Mouse (Mus musculus) cerebellum, postnatal 25 days (tissue): ENCODE results near the gene Pdpk1.
A peak's percentile ranks its signal among the peaks of the same experiment; 100 is the strongest.
"Not testable (repeated sequence)": the region's sequence is repeated elsewhere in the genome, so short reads cannot be mapped to it uniquely, and the experiment has no call there.

ENCODE experiments used
- DNase-seq, 2 experiments: peaks; one replicate each; pipeline ENCODE4 v3.0.0; 2021; ENCODE audit warnings: mixed read lengths in 2 of 2

The Pdpk1 gene

DNA sequence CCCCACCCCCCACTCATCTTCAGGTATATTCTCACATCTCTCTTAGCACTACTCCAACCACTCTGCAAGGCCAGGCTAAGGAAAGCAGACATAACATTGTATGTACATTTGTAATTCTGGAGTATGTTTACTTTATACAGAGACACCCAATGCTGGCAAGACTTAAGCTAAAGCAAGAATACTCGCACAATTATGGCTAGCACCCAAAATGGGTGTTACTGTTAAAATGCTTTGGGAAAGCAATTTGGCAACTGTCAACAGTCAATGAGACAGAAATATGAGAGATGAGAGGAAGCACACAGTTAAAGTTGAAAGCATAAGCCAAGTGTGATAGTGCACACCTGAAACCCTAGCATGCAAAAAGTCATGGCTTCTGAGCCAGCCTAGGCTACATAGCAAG, 39.5 kb downstream of the Pdpk1 start:
- no peak for DNase-seq

DNA sequence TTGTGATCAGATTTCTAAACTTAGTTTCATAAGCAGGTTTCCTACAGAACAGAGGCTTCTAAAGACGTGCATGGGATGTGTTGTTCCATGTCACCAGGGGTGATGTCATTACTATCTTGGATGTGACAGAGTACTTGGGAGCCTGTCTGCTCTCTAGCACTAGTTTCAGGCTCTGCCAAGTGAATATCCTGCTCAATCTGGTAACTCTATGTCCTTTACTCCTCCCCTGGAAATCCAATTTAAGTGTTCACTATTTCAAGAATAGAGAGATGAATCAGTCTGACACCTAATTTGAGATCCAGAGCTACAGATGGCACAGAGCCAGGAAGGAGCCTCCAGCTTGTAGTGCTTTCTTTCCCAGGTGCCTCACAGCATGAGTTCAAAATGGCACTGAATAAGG, 41.8 kb downstream of the Pdpk1 start:
- DNase-seq, result peak; percentile 56 to 74

DNA sequence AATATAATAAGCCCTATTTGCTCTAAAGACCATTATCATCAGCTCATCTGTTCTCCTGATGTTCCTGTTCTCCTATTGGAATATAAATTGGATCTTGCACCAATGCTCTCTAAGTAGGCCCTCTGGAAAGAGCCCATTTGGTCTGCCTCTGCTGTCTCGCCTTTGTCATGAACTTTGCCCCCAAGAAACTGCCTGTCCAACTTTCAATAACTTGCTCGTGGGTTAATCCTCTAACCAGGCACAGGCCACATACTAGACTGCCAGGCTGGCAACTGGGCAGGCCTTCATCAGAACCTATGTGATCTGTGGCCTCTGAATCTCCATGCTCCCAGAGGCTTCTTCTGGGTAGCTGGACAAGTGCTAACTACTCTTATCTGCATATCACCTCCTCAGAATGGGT, 45.6 kb downstream of the Pdpk1 start:
- no peak for DNase-seq

DNA sequence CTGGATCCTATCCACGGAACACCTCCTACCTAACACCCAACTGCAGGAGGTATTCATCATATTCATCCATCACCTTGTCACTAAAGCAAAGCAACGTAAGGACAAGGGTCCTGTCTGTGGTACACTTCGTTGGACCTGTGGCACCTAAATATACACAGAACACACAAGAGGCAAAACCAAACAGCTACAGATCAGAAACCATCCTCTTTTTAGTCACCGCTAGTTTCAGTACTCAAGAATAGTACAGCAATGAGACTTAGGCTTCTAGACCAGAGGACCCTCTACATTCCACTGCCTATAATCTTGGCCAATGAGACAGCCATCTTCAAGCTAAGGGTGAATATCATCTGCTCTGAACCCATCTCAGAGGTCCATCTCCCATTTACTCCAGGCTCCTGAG, 52.4 kb downstream of the Pdpk1 start:
- DNase-seq, result no peak

DNA sequence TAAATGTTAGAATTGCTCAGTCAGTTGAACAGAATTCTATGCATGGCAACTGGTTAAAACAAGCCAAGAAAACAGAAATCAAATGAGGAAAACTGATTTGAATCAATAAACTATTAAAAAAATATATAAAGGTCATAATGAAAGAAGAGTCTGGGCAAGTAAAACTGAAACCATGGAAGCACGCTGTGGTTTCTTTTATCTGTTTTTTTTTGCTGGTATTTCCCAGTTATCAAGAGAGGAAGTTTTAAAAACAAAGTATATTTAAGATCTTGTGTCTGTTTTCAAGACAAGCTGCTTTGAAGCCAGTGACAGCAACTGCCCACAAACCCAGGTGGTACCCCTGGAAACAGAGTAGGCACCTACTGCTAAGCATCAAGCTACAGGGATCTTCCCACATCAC, 60.1 kb downstream of the Pdpk1 start:
- no peak for DNase-seq

DNA sequence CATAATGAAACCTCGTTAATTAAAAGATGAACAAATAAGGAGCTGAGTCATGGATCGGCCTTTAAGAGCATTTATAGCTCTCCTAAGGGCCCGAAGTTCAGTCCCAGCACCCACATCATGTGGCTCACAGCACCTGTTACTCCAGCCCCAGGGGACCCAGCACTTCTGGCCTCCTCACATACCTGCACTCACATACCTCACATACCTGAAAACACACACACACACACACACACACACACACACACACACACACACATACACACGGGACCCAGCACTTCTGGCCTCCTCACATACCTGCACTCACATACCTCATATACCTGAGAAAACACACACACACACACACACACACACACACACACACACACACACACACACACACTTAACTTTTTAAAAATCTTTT, 64.3 kb downstream of the Pdpk1 start:
- DNase-seq, result not testable (repeated sequence)

DNA sequence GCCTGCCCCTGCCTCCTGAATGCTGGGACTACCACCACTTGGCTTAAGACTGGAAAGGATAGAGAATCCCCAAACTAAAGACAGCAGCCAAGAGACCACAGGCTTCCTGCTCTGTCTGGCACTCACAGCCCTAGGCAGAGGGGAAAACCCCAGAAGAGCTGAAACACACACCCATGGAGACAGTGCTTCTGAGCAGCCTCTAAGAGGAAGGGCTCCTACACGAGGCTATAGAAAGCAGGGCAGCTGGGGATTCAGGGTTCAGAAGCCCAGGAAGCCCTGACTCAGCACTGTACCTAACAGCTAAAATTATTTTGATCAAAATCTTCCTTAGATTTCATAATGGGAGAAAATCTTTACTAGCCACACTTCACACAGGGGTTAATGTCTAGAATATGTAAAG, 66.1 kb downstream of the Pdpk1 start:
- DNase-seq, result no peak

DNA sequence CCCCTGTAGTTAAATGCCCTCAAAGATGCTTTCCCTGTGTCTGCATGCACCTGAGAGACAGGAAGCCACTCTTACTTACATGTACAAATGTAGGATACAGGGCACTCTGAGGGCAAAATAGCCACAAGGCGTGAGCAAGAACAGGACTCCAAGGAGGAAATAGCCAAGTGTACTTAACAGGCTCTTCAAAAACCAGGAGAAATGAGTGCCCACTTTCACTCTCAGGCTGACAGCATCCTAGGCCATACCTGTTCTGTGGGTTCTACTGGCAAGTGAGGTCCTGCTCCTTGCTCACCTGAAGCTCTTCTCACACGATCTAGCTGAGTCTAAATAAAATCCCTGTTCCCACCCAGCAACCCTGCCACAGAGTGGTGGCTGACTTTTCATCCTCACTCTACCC, 73.6 kb downstream of the Pdpk1 start:
- DNase-seq, result no peak

DNA sequence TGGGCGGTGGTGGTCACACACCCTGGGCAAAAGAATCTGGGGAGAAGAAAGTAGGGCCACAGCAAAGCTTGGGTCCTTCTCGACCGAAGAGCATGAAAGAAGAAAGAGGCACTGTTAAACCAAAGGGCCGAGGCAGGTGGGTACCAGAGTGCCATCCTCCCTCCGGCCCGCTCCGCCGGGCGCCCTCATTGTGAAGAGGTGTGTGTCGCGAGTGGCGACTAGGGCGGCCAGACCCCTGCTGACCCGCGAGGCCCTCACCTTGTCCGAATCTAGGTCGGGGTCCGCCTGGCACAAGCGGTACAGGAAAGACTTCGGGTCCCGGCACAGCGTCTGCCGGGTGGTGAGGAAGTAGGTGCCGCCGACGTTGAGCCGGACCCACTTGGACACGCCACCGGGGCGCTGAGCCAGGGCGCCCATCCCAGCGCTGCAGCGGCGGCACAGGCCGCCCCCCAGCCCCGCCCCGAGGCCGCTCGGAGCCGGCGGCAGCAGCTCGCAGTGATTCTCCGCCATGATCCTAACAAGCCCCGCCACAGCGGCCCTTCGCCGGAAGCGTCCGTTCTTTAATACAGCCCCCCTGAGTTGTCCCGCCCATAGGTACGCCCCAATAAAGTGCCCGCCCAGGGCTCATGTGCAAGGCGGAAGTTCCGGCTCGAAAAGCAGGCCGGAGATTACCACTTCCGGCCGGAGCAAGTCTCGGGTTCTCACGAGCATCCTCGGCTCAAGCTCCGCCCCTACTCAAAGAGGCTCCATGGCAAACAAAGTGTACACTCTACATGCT, 77.6 kb downstream of the Pdpk1 start, which contains the start of gene Kctd5:
Gene Kctd5, minus strand, starts transcription at position 567 of the 778 bp plus-strand sequence.
- peak; percentile 96 for DNase-seq

DNA sequence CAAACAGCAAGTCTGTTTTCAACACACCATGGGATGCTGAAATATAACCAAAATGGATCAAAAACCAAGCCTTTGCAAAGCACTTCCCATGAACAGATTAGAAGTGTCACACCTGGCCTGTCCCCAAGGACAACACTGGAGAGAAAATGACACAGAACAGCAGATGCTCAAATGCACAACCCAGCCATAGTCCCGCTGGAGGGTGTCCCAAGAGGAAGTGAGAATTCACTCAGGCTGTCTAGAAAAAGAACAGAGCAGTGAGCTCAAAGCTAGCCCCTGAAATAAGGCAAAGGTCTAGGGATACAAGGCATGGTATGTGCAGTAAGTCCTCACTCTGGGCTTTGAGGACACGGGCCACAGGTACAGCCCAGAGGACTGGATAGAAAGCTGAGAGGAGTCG, 81.2 kb downstream of the Pdpk1 start:
- no peak for DNase-seq

DNA sequence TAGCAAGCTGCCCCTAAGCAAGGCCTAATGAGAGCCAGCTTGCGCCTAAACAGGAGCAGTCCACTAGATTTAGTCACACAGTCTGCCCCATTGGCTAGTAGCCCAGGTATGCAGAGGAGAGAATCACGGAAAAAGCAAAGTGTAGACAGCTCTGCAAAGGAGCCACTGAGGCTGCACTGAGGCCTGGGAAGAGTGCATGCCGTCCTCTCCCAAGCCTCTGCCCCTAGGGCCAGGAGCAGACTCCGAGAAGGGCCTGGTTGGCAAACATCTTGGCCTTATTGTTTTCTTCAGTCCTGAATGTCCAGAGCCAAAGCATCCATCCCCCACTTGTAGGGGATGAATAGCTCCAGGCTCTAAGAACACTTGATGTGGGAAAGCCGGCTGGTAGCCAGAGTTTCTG, 82.5 kb downstream of the Pdpk1 start:
- peak in 1 of 2 experiments; percentile 49 for DNase-seq

DNA sequence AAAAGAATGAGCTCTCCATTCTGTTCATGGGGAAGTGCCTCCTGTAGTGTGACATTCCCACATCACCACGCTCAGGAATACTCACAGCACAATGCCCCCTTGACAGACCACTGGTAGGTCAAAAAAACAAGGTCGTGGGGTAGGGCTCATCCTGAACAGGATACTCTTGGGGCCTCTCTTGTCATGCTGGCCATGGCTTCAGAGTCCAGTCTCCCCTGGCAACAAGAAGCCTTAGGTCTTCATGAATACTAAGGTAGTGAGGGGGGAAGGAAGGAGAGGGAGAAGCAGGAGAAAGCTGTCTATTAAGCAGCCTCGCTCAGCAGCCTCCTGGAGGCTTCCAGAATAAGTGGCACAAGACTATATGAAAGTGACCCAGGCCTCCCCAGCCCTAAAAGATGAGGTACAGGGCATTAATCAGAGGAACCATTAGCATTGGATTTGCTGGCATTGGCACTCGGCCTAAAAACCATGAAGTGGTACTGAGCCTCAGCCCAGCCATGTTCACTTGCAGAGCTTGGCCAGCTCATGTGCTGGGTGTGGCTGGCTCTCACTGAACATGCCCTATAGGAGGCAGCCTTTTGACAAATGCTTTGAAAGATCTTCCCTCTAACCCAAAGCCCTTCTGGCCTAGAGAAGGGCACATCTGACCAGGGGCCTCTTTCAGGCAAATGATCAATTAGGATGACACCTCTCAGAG, 88.1 kb downstream of the Pdpk1 start:
- no peak for DNase-seq

DNA sequence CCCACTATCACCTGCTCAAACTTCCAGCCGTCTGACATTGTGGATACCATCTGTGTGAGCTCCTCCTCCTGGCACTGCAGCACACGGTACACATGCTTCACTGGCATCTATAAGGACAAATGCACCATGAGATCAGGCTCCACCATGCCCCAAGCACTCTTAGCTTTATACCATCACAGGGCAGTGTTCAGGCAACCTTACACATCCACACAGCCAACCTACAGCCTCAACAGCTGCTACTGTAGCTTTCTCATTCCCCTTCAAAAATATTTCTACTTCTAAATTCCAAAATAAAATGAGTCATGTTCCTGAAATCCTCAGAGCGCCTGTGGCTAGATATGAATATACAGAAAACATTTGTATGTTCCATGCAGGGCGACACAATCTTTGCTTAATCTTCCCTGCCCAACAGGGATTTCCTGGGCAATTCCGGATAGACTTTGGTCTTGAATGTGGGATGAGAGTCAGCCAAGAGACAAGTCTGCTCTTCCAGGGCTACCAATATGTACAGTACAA, 92.9 kb downstream of the Pdpk1 start:
- no peak for DNase-seq

DNA sequence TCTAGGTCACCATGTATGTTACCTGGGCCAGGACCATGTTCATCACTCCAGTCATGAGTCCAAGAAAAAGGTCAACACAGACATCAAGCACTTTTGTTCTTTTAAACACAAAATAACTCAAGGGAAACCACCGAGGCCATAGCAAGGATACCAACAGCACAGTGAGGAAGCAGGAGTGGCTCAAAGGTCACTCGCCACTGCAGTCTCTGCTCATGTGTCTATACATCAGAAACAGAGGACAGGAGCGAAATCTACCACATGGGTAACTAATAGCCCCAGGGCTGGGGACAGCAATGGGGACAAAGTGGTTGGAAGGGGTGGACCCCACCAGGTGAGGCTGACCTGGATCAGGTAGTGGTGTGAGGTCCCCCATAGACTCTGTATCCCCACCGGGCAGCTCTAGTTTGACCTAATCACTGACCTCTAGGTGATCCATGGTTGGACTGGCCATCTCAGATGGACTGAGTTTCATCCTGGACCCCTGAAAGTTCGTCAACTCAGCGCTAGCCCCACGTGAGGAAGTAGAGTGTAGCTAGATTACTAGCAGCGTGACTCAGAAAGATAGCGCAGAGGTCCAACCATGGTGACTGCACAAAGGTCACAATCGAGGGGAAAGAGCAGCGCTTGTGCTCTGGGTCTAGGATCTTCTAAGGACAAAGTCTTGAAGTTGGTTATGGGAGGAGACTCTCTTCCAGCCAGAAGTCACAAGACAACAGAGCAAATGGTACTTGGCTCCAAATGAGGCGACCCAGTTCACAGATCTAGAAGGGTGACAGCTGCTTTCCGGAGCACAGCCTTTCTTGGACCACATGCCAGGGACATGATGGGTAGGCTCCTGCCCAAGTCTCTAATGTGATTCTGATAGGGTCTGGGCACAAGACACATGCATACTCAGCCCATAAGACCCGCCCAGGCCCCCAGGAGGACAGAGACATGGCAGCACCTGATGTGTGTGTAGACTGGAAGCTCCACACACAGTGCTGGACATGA, 93.8 kb downstream of the Pdpk1 start:
- DNase-seq, result no peak

DNA sequence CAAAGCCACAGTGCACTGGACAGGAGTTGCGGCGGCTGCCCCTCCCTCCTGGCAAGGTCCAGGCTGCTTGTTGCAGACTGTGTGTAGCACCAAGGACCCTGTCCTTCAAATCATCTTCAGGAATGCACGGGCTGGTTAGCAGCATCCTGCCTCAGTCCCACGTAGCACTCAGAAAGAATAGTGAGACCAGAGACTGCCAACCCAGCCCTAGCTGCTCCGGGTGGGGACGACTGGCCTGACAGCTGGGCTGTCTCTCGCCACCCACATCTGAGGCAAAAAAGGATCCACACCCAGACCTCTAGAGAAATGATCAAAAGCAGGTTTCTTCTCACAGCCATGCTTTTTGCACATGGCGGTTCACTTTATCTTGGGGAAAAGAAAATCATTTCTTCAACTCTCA, 101.7 kb downstream of the Pdpk1 start:
- DNase-seq, result no peak

DNA sequence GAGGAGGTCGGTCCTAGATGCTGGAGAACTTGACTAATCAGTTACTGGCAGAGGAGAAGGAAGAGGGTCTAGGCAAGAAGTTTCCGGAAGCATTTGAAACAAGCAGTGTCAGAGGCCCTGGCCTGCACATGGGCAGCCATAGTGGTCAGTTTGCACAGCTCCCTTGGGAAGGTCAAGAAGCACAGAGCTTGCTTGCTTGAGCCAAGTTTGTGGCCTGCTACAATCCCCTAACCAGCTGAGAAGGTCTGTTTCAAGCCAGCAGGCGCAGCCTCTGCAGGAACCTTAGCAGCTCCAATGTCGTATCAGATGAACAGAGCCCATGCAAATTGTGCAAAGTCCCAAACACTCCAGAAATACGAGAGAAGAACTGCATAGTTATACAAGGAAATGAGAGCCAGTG, 102.7 kb downstream of the Pdpk1 start:
- no peak for DNase-seq

DNA sequence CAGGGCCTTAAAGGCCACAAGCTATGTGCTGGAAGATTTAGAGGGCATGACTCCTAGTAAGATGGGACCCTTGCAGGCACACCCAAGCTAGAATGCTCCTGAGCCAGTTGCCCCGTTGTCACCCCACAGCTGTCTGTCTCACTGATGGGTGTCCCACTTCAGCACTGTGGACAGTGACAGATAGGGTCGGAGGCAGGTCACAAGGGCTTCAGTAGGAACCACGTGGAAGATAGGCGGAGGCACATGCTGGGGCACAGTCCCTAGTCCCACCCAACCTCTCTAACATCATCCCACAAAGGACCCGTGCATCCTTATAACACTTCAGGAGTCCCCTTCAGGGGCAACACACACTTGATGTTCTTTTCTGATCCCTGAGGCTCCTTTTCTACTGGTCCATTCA, 104.7 kb downstream of the Pdpk1 start:
- no peak for DNase-seq

DNA sequence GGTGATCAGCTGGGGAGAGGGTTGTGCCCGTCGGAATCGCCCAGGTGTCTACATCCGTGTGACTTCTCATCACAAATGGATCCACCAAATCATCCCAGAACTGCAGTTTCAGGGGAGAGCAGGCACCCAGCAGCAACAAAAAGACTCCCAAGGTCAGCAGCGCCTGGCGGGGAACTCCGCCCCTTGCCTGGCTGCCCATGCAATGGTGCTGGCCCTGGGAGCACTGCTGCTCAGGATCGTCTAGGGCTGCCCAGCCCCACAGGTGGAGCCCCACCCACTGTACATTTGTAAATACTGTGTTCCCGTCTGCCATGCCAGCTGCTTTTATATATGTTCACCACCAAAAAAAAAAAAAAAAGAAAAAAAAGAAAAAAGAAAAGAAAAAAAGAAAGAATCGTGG, 105.1 kb downstream of the Pdpk1 start:
- no peak for DNase-seq

DNA sequence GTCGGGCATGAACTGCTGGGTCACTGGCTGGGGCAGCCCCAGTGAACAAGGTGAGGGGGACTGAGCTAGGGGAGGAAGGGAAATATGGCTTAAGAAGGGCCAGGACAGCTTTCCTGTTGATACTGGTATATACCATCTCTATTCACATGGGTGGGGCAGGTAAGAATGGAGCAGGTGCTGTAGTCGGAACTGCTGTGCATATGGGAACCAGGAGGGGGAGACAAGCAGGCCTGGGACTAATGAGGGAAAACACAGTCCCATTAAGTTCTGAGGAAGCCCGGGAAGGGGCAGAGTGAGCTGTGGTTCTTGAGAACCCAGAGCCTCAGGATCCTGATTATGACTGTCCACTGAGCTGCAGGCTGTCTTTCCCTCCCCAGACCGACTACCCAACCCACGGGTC, 106.2 kb downstream of the Pdpk1 start:
- DNase-seq, result no peak

DNA sequence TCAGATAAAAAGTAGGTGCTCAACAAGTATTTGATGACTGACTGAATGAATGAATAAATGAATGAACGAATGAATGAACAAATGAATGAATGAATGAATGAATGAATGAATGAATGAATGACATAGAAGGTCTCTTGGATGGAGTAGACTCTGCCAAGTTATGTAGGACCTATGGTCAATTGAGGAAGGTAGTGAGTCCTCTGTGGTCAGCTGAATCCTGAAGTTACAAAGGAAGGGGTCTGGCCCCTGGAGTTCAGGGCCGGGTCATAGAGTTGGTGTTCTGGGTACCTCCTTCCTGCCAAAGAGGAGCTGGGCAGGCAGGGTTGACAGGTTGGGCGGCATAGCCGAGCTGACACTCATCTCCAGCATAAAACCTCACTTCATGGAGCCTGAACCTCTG, 112.9 kb downstream of the Pdpk1 start, which contains the start of gene Prss27:
Gene Prss27, plus strand, starts transcription at position 301 of the 400 bp plus-strand sequence.
- DNase-seq, result no peak

DNA sequence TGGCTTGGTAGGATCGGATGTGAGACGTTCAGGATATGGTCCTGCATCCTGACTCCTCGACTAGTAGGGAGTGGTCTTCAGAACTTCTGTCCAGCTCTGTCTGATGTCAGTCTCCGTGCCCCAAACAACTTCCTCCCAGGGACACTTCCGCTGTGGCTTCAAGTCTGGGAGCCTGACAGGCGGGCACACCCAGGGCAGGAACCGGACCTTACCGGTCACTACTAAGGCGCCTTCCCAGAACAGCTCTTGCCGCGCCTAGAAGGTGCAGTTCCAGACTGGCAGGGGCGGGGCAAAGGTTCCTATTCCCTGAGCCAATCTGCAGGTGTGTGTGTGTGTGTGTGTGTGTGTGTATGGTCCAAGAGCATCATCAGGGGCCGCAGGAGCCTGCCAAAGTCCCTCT, 113.4 kb downstream of the Pdpk1 start:
- no peak for DNase-seq

DNA sequence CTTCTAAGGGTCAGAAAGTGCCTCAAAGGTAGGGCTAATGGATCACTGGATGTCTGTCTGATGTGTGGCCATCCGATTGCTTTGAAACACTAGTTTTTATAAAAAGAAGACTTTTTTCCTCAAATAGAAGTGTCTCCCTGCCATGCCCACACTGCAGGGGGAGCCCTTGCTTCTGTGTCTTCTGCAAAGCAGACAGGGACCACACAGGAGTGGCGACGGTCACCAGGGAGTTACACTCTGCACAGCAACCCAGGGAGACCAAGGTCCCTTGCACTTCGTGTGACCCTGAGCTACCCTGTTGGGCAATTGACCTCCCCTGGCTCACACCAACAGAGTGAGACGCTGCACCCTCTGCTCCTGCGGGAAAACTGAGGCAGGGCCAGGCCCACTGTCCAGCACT, 113.8 kb downstream of the Pdpk1 start:
- no peak for DNase-seq

DNA sequence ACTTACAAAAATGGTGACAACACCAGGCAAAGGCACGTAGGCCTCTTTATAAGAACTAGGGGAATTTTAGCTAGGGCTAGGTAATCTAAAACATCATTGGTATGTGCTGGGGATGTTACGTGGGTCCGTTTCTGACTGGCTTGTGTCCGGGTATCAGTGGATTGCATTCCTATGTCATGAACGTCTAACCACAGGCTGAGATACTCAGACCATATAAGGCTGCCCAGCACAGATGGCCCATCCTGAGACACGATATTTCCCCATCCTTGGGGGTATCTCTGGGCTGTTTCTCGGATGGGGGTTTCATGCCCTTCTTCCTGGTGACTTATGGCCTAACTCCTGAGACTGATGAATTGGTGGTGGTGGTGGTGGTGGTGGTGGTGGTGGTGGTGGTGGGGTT, 115.6 kb downstream of the Pdpk1 start:
- no peak for DNase-seq
